Comparison of ENCODE assay signal across 9 mouse cellular contexts in the genomic region with DNA sequence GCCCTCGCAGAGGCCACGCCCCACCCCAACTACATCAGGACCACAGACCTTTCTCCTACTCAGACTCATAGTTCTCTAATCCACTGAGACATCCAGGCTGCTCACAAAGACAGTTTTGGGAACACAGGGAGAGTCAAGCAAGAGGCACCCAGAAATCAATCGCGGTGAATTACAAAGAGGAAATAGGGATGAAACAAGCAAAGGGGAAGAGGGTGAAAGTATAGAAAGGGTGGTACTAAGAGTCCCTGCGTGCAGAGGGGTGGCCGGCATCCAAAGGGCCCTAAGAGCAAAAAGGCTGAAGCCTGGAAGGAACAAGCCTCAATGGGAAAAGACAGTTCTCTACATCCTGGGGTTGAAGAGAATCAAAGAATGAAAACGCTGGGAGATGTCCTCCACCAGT. TPM values are rescaled to one million over a fixed set of nuclear protein-coding genes. Genes with fewer than 3 reads are reported as not detected.
A peak's percentile ranks its signal among the peaks of the same experiment; 100 is the strongest.
DNase-seq lines count a peak whose midpoint lies in the region; ATAC-seq and TF ChIP-seq lines count a peak whose summit lies in the region.
"Had no signal": no experiment of that assay in that cellular context is flagged by ENCODE, and none has a peak within 500 bp of the region (broad histone marks: within the 10 kb centered on the region; RNA-seq: fewer than 3 reads in every experiment).

No protein-coding gene starts in this region.

- no peak overlapping the region for H3K4me3 ChIP-seq in lung, postnatal 0 days (ENCODE audit: low read depth, low read length)
- peak overlapping the region; percentile 85 for H3K4me3 ChIP-seq in limb, embryonic 13.5 days
- peak overlapping the region; percentile 62 for H3K4me3 ChIP-seq in neural tube, embryonic 15.5 days (replicated peaks)

- WGBS in lung, postnatal 0 days = 8% methylated on average over 7 of the region's 7 CpGs
- WGBS in limb, embryonic 13.5 days = 7% methylated on average over 7 of the region's 7 CpGs
- WGBS in neural tube, embryonic 15.5 days = 6% methylated on average over 7 of the region's 7 CpGs

- H3K4me2 ChIP-seq in lung, postnatal 0 days (replicated peaks; ENCODE audit: low read depth, low read length) = peak overlapping the region; percentile 99; the same call in 1 of the 2 replicates
- peak overlapping the region; percentile 97 for H3K4me2 ChIP-seq in limb, embryonic 13.5 days (replicated peaks)
- peak overlapping the region; percentile 89 for H3K4me2 ChIP-seq in neural tube, embryonic 15.5 days

- H3K9me3 ChIP-seq in lung, postnatal 0 days (ENCODE audit: low read length) = no peaks in the 10 kb centered on the region
- H3K9me3 ChIP-seq in limb, embryonic 13.5 days = no peaks in the 10 kb centered on the region
- no peaks in the 10 kb centered on the region for H3K9me3 ChIP-seq in neural tube, embryonic 15.5 days (replicated peaks)

- DNase-seq in adrenal gland, adult (ENCODE audit: inconsistent age in 2 of 2, low spot score in 1 of 2) = peak; percentile 9 to 37
- no peak for DNase-seq in adrenal gland, postnatal 4 days (ENCODE audit: low spot score in 2 of 2)
- DNase-seq in lung, postnatal 0 days (ENCODE audit: low spot score) = no peak
- DNase-seq in lung, postnatal 4 days = no peak
- DNase-seq in thymus, postnatal 25 days = no peak
- DNase-seq in urinary bladder, postnatal 14 days (ENCODE audit: low spot score) = no peak

- 0 out of 2 replicates have a peak, but pooled peaks cover 8% of the 10 kb centered on the region for H3K36me3 ChIP-seq in lung, postnatal 0 days (ENCODE audit: insufficient read depth, low read length)
- no peaks in the 10 kb centered on the region for H3K36me3 ChIP-seq in limb, embryonic 13.5 days
- no peaks in the 10 kb centered on the region for H3K36me3 ChIP-seq in neural tube, embryonic 15.5 days

- TF ChIP-seq CTCF in lung, postnatal 0 days (IDR thresholded peaks at IDR 0.05) = no peak

- H3K9ac ChIP-seq in lung, postnatal 0 days (replicated peaks; ENCODE audit: low read depth) = no peak overlapping the region
- H3K9ac ChIP-seq in limb, embryonic 13.5 days = peak overlapping the region; percentile 90; the same call in 1 of the 2 replicates
- no peak overlapping the region for H3K9ac ChIP-seq in neural tube, embryonic 15.5 days (replicated peaks)

- H3K27me3 ChIP-seq in lung, postnatal 0 days (replicated peaks; ENCODE audit: insufficient read depth, low read length) = no peaks in the 10 kb centered on the region
- peaks cover 26% of the 10 kb centered on the region for H3K27me3 ChIP-seq in limb, embryonic 13.5 days
- H3K27me3 ChIP-seq in neural tube, embryonic 15.5 days (replicated peaks) = peaks cover 14% of the 10 kb centered on the region; the same call in 1 of the 2 replicates

- H3K4me1 ChIP-seq in lung, postnatal 0 days (ENCODE audit: insufficient read depth, low read depth, low read length) = peaks cover 28% of the 10 kb centered on the region
- H3K4me1 ChIP-seq in limb, embryonic 13.5 days = peaks cover 42% of the 10 kb centered on the region
- H3K4me1 ChIP-seq in neural tube, embryonic 15.5 days = peaks cover 53% of the 10 kb centered on the region

- no peak for ATAC-seq in lung, postnatal 0 days
- ATAC-seq in limb, embryonic 13.5 days (ENCODE audit: low FRiP score, low read depth) = no peak
- ATAC-seq in neural tube, embryonic 15.5 days (ENCODE audit: low FRiP score) = no peak

- no peak overlapping the region for H3K27ac ChIP-seq in lung, postnatal 0 days (ENCODE audit: low read length)
- H3K27ac ChIP-seq in limb, embryonic 13.5 days = no peak overlapping the region
- H3K27ac ChIP-seq in neural tube, embryonic 15.5 days (replicated peaks) = no peak overlapping the region

- TF ChIP-seq EP300 in lung, postnatal 0 days (IDR thresholded peaks at IDR 0.05) = no peak

RNA-seq across cellular contexts. Expression of gene Inafm2, which starts 0.9 kb away (rescaled TPM):
- total RNA-seq in adrenal gland, postnatal 4 days (2021) = 10 to 100 TPM; 27.8 to 30.8 TPM
- polyA plus RNA-seq in lung, postnatal 0 days (2015; fragmentation: Nextera tagmentation; extraction: Ambion mirVana) = 34.5 and 35.9 TPM in 2 replicates
- polyA plus RNA-seq in limb, embryonic 13.5 days (2015; fragmentation: Nextera tagmentation; extraction: Ambion mirVana) = 19.4 and 21.1 TPM in 2 replicates
- polyA plus RNA-seq in neural tube, embryonic 15.5 days (2015; fragmentation: Nextera tagmentation; extraction: Ambion mirVana) = 22.0 and 23.5 TPM in 2 replicates

RNA-seq across cellular contexts. Expression of gene Plcb2, which starts 16.4 kb away (rescaled TPM):
- total RNA-seq in adrenal gland, postnatal 4 days (2021) = 1 to 10 TPM; 2.2 to 2.7 TPM
- 1.6 TPM in 2 replicates for polyA plus RNA-seq in lung, postnatal 0 days (2015; fragmentation: Nextera tagmentation; extraction: Ambion mirVana)
- 0.28 and 0.46 TPM in 2 replicates for polyA plus RNA-seq in limb, embryonic 13.5 days (2015; fragmentation: Nextera tagmentation; extraction: Ambion mirVana)
- 1.0 and 2.2 TPM in 2 replicates for polyA plus RNA-seq in neural tube, embryonic 15.5 days (2015; fragmentation: Nextera tagmentation; extraction: Ambion mirVana)

RNA-seq across cellular contexts. Expression of gene Ccdc9b, which starts 17.8 kb away (rescaled TPM):
- total RNA-seq in adrenal gland, postnatal 4 days (2021) = 1 to 10 TPM; 6.1 to 6.9 TPM
- polyA plus RNA-seq in lung, postnatal 0 days (2015; fragmentation: Nextera tagmentation; extraction: Ambion mirVana) = 4.3 and 4.7 TPM in 2 replicates
- 0.78 and 0.85 TPM in 2 replicates for polyA plus RNA-seq in limb, embryonic 13.5 days (2015; fragmentation: Nextera tagmentation; extraction: Ambion mirVana)
- 0.97 and 1.2 TPM in 2 replicates for polyA plus RNA-seq in neural tube, embryonic 15.5 days (2015; fragmentation: Nextera tagmentation; extraction: Ambion mirVana)

RNA-seq across cellular contexts. Expression of gene Phgr1, which starts 27.9 kb away (rescaled TPM):
- total RNA-seq in adrenal gland, postnatal 4 days (2021) = not detected
- polyA plus RNA-seq in lung, postnatal 0 days (2015; fragmentation: Nextera tagmentation; extraction: Ambion mirVana) = 11.9 and 13.6 TPM in 2 replicates
- not detected in 2 replicates for polyA plus RNA-seq in limb, embryonic 13.5 days (2015; fragmentation: Nextera tagmentation; extraction: Ambion mirVana)
- 1.2 TPM in 1 of 2 replicates, not detected in the other for polyA plus RNA-seq in neural tube, embryonic 15.5 days (2015; fragmentation: Nextera tagmentation; extraction: Ambion mirVana)
- total RNA-seq: adrenal gland, adult 18-20 months had no signal

RNA-seq across cellular contexts. Expression of gene Disp2, which starts 34.9 kb away (rescaled TPM):
- 10 to 100 TPM; 53.4 to 54.0 TPM for total RNA-seq in adrenal gland, postnatal 4 days (2021)
- polyA plus RNA-seq in lung, postnatal 0 days (2015; fragmentation: Nextera tagmentation; extraction: Ambion mirVana) = 0.95 and 1.1 TPM in 2 replicates
- 0.13 and 0.22 TPM in 2 replicates for polyA plus RNA-seq in limb, embryonic 13.5 days (2015; fragmentation: Nextera tagmentation; extraction: Ambion mirVana)
- polyA plus RNA-seq in neural tube, embryonic 15.5 days (2015; fragmentation: Nextera tagmentation; extraction: Ambion mirVana) = 65.4 and 75.6 TPM in 2 replicates

Comparison
In these comparisons a context has a peak if more than half of its experiments do, and no peak if none do; other contexts are left out.
1. DNase-seq: peak in adrenal gland, adult (2 of 2); none in adrenal gland, postnatal 4 days (0 of 2), lung, postnatal 0 days (single experiment), lung, postnatal 4 days (0 of 2), thymus, postnatal 25 days (single experiment) and urinary bladder, postnatal 14 days (single experiment).
2. Peak in every context shown above with its lines, with median percentiles within 50 percentile points of each other: H3K4me2 ChIP-seq.